ENCODE assay signal across 8 mouse cellular contexts in the genomic region with DNA sequence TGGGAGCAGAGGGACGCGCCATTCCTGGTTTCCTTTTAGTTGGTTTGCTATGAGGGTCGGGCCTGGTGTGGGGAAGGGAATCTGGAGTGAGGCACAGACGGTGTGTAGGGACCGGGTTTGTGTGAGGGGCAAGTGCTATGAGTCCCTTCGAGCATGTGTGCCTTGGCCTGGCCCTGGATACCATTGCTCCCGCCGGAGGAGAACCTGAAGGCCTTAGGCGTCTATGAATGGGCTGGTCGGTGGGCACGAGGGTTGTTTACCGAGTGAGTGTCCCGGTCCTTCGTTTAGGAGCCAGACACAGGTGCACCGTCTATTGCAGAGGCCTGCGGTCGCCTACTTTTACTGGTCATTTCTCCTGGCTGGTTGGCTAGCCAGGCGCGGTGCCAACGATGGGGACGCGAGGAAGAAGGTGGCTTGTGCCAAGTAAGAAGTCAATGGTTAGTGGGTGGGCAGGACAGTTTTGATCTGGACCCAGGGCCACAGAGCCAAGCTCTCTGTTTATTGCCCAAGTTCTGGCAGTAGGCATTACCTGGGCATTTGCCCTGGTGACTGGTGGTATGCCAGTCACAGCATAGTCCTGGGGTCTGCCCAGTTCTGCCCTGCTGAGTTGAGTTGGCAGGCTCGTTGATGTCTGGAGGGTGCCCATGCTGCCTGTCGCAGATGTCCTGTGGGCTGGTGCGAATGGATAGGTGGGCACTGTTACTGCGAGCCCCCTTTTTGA. TPM values are rescaled to one million over a fixed set of nuclear protein-coding genes. Genes with fewer than 3 reads are reported as not detected.
A peak's percentile ranks its signal among the peaks of the same experiment; 100 is the strongest.
DNase-seq lines count a peak whose midpoint lies in the region; ATAC-seq and TF ChIP-seq lines count a peak whose summit lies in the region.

No protein-coding gene starts in this region.

- 10% methylated on average over 26 of the region's 26 CpGs for WGBS in thymus, adult 2 months
- WGBS in intestine, postnatal 0 days, result 17% methylated on average over 26 of the region's 26 CpGs
- WGBS in limb, embryonic 11.5 days, result 22% methylated on average over 26 of the region's 26 CpGs
- 21% methylated on average over 26 of the region's 26 CpGs for WGBS in midbrain, embryonic 12.5 days

- H3K27ac ChIP-seq in thymus, adult 2 months (ENCODE audit: control insufficient read depth, insufficient read depth, low read length), result peak overlapping the region; percentile 17
- H3K27ac ChIP-seq in intestine, postnatal 0 days (ENCODE audit: low read depth, low read length), result peak overlapping the region; percentile 50
- H3K27ac ChIP-seq in limb, embryonic 11.5 days (replicated peaks; ENCODE audit: low read depth, low read length), result peak overlapping the region; percentile 43; the same call in 1 of the 2 replicates
- H3K27ac ChIP-seq in midbrain, embryonic 12.5 days (replicated peaks), result peak overlapping the region; percentile 99

- no peak for TF ChIP-seq POLR2A in thymus, adult 2 months (IDR thresholded peaks at IDR 0.05; ENCODE audit: control insufficient read depth, extremely low read depth, insufficient read depth, low read length, poor library complexity)

- peak overlapping the region; percentile 79 for H3K4me2 ChIP-seq in intestine, postnatal 0 days (replicated peaks; ENCODE audit: low read depth)
- H3K4me2 ChIP-seq in limb, embryonic 11.5 days (ENCODE audit: low read depth, severe bottlenecking), result peak overlapping the region; percentile 82
- peak overlapping the region; percentile 79 for H3K4me2 ChIP-seq in midbrain, embryonic 12.5 days (replicated peaks)

- 0 out of 2 replicates have a peak, but pooled peaks have one; percentile 17 for ATAC-seq in intestine, postnatal 0 days
- peak; percentile 37 for ATAC-seq in limb, embryonic 11.5 days (ENCODE audit: insufficient number of reproducible peaks, low FRiP score, low TSS enrichment, low read depth)
- peak; percentile 59 for ATAC-seq in midbrain, embryonic 12.5 days (ENCODE audit: low FRiP score, low read depth)

- intact Hi-C loops in gastrocnemius, postnatal 14 days (cut with DNase I; ENCODE audit: low total_unique reads), result no loop called here

- no peak for DNase-seq in thymus, adult 2 months
- DNase-seq in thymus, postnatal 14 days, result no peak
- peak; percentile 53 to 78 for DNase-seq in cerebellum, postnatal 4 days (ENCODE audit: low spot score in 2 of 2)
- DNase-seq in gastrocnemius, postnatal 14 days, result peak; percentile 53
- DNase-seq in limb, embryonic 11.5 days (ENCODE audit: low spot score), result no peak
- peak; percentile 28 to 64 for DNase-seq in urinary bladder, postnatal 4 days (ENCODE audit: low spot score in 2 of 2)

- no peaks in the 10 kb centered on the region for H3K27me3 ChIP-seq in thymus, adult 2 months (ENCODE audit: control insufficient read depth, insufficient read depth, low read length)
- H3K27me3 ChIP-seq in intestine, postnatal 0 days (replicated peaks; ENCODE audit: control insufficient read depth, insufficient read depth, low read length), result peaks cover 11% of the 10 kb centered on the region; the same call in 1 of the 2 replicates
- H3K27me3 ChIP-seq in limb, embryonic 11.5 days (ENCODE audit: control insufficient read depth, insufficient read depth, low read length), result no peaks in the 10 kb centered on the region
- H3K27me3 ChIP-seq in midbrain, embryonic 12.5 days, result no peaks in the 10 kb centered on the region; the same call in 1 of the 2 replicates

- peaks cover 23% of the 10 kb centered on the region for H3K4me1 ChIP-seq in thymus, adult 2 months (replicated peaks; ENCODE audit: control insufficient read depth, insufficient read depth, low read length)
- 0 out of 2 replicates have a peak, but pooled peaks cover 3% of the 10 kb centered on the region for H3K4me1 ChIP-seq in intestine, postnatal 0 days (replicated peaks; ENCODE audit: control insufficient read depth, insufficient read depth, low read length)
- peaks cover 12% of the 10 kb centered on the region for H3K4me1 ChIP-seq in limb, embryonic 11.5 days (ENCODE audit: control insufficient read depth, insufficient read depth, low read length)
- H3K4me1 ChIP-seq in midbrain, embryonic 12.5 days, result peaks cover 58% of the 10 kb centered on the region

- no peak for TF ChIP-seq CTCF in thymus, adult 2 months (IDR thresholded peaks at IDR 0.05; ENCODE audit: borderline replicate concordance, control insufficient read depth, extremely low read depth, insufficient read depth, low read length, poor library complexity)
- TF ChIP-seq CTCF in intestine, postnatal 0 days (IDR thresholded peaks at IDR 0.05; ENCODE audit: low read depth), result no peak

- H3K36me3 ChIP-seq in thymus, adult 2 months (ENCODE audit: control insufficient read depth, insufficient read depth, low read length), result peaks cover 3% of the 10 kb centered on the region; the same call in 1 of the 2 replicates
- no peaks in the 10 kb centered on the region for H3K36me3 ChIP-seq in intestine, postnatal 0 days (ENCODE audit: control insufficient read depth, insufficient read depth)
- no peaks in the 10 kb centered on the region; the same call in 1 of the 2 replicates for H3K36me3 ChIP-seq in limb, embryonic 11.5 days (ENCODE audit: control insufficient read depth, insufficient read depth, low read length)
- H3K36me3 ChIP-seq in midbrain, embryonic 12.5 days, result 0 out of 2 replicates have a peak, but pooled peaks cover 3% of the 10 kb centered on the region

- peak overlapping the region; percentile 53 for H3K9ac ChIP-seq in intestine, postnatal 0 days (ENCODE audit: low read depth, low read length)
- peak overlapping the region; percentile 98 for H3K9ac ChIP-seq in limb, embryonic 11.5 days (ENCODE audit: low read length)
- H3K9ac ChIP-seq in midbrain, embryonic 12.5 days (replicated peaks), result peak overlapping the region; percentile 79

- peak overlapping the region; percentile 72 for H3K4me3 ChIP-seq in thymus, adult 2 months (ENCODE audit: control insufficient read depth, insufficient read depth, low read length)
- peak overlapping the region; percentile 60 for H3K4me3 ChIP-seq in intestine, postnatal 0 days (ENCODE audit: low read depth, low read length)
- H3K4me3 ChIP-seq in limb, embryonic 11.5 days (ENCODE audit: low read depth, low read length), result peak overlapping the region; percentile 74
- H3K4me3 ChIP-seq in midbrain, embryonic 12.5 days, result peak overlapping the region; percentile 64

- H3K9me3 ChIP-seq in intestine, postnatal 0 days (ENCODE audit: control insufficient read depth), result no peaks in the 10 kb centered on the region
- no peaks in the 10 kb centered on the region for H3K9me3 ChIP-seq in limb, embryonic 11.5 days (ENCODE audit: control insufficient read depth, low read length)
- H3K9me3 ChIP-seq in midbrain, embryonic 12.5 days, result no peaks in the 10 kb centered on the region

RNA-seq across cellular contexts. Expression of a gene that starts 1.0 kb away (rescaled TPM):
- 43.8 and 56.5 TPM in 2 replicates for polyA plus RNA-seq in thymus, adult 2 months (2012; rRNA removed)
- 10 to 100 TPM; 20.2 to 20.3 TPM for total RNA-seq in gastrocnemius, postnatal 14 days (2021)
- polyA plus RNA-seq in intestine, postnatal 0 days (2015; fragmentation: Nextera tagmentation; extraction: Ambion mirVana), result 3.2 and 3.8 TPM in 2 replicates
- polyA plus RNA-seq in limb, embryonic 11.5 days (2014; fragmentation: Nextera tagmentation; extraction: Ambion mirVana), result 31.3 and 33.7 TPM in 2 replicates
- polyA plus RNA-seq in midbrain, embryonic 12.5 days (2016; fragmentation: Nextera tagmentation; extraction: Ambion mirVana), result 44.3 and 46.4 TPM in 2 replicates

RNA-seq across cellular contexts. Expression of a gene that starts 42.4 kb away (rescaled TPM):
- polyA plus RNA-seq in thymus, adult 2 months (2012; rRNA removed), result 0.86 and 1.6 TPM in 2 replicates
- total RNA-seq in gastrocnemius, postnatal 14 days (2021), result not detected
- 0.46 and 0.55 TPM in 2 replicates for polyA plus RNA-seq in intestine, postnatal 0 days (2015; fragmentation: Nextera tagmentation; extraction: Ambion mirVana)
- 0.05 TPM in 1 of 2 replicates, not detected in the other for polyA plus RNA-seq in limb, embryonic 11.5 days (2014; fragmentation: Nextera tagmentation; extraction: Ambion mirVana)
- polyA plus RNA-seq in midbrain, embryonic 12.5 days (2016; fragmentation: Nextera tagmentation; extraction: Ambion mirVana), result 0.98 and 1.9 TPM in 2 replicates

Comparison
In these comparisons a context has a peak if more than half of its experiments do, and no peak if none do; other contexts are left out.
1. DNase-seq: peak in cerebellum, postnatal 4 days (2 of 2), gastrocnemius, postnatal 14 days (single experiment) and urinary bladder, postnatal 4 days (2 of 2); none in thymus, adult 2 months (single experiment), thymus, postnatal 14 days (single experiment) and limb, embryonic 11.5 days (single experiment).
2. H3K27ac ChIP-seq: peak in every context shown above with its lines; median percentile 99 in midbrain, embryonic 12.5 days; 50 in intestine, postnatal 0 days; 43 in limb, embryonic 11.5 days; 17 in thymus, adult 2 months.
3. Peak in every context shown above with its lines, with median percentiles within 50 percentile points of each other: H3K4me3 ChIP-seq, ATAC-seq, H3K4me2 ChIP-seq and H3K9ac ChIP-seq.